Mouse (Mus musculus) cerebral cortex, adult 2 months (tissue): Measurements from ENCODE around the gene Adamts6.

ENCODE experiments used
- WGBS: fragments of 180-500 bp; shearing (Covaris S2); methylation state at CpG from one replicate; pipeline ENCODE4 v1.1.7; 2018; 5-methylcytosine and 5-hydroxymethylcytosine counted together

Adamts6 gene

DNA sequence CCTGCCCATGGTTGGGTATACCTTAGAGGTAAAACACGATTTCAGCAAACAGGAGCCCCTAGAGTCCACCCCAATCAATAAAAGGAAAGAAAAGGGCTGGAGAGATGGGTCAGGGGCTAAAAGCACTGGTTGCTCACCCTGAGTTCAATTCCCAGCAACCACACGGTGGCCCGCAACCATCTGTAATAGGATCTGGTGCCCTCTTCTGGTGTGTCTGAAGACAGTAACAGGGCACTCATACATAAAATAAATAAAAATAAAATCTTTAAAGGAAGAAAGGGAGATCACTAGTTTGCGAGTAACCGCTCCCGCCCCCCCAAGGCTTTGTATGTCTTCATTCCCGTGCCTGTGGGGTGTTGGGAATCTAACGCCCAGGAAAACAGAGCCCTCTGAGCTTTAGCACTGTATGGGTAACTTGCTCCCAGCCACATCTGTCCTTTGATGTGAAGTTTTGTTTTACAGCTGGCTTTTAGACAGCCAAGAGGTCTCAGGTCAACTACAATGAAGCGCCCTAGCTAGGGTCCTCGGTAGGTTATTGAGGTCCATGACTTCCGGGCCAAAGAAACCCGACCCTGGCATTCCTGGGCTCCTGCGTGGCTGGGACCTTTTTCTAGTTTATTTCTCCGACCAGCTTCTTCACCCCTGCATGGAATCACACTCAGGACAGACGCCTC is 230.1 kb downstream of the Adamts6 start:
- WGBS, result 45% methylated on average over 15 of the region's 15 CpGs

DNA sequence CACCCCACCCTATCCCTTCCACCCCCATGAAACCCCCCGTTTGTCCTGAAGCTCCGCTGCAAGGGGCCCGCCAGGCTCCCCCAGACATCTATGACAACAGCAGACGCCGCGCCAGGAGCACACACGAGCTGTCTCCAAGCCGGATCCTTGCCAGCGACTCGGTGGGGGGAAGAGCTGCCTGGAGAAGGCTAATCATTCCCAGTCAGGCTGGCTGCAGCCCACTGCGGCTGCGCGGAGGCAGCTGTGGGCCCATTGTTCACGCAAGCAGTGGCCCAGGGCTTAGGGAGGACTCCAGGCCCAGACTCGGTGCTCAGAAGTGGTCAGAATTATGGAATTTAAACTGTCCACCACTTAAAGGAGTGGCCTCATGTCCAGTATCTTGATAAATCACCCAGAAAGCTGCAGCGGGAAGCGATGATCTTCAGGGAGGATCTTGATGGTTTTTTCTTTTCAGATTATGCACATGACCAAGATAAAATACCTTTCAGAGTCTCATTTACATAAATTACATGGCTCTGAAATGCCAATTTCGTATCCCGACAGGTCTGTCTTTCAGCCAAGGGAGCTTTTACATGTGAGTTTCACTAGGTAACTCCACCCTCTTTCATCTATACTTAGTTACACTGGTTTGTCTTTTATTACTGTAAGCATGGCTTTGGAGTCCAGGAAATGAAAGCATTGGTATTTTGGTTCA is 230.8 kb downstream of the Adamts6 start:
- WGBS, result 4% methylated on average over 19 of the region's 19 CpGs

DNA sequence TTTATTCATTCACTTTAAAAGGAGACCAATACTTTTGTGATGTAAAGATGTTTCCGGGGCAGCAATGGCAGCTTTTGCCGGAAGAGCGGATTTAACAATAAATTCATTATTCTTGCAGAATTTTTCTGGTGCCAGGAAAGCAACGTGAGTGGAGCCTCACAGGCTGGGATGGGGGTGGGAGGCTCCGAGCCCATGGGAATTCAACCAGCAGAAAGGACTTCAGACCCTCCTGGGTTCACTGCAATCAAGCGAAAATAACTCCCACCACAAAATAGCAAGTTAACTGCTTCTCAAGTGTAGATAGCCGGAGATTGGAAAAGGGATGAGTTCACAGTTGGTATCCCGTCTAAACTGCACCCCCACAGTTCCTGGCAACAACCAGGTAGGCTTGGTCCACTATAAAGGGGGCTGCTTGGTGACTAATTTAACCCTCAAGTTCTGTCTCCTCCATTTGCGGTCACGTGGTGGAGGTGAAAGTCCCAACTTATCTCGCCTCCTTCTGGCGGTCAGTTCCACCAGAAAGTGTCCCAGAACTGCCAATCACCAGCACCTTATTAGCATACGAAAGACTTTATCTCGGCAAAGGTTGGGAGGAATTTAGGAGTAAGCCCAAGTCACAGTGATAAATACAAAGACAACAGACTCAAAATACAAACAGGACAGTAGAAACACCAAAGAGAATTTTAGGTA is 231.5 kb downstream of the Adamts6 start:
- 30% methylated on average over 14 of the region's 14 CpGs for WGBS

DNA sequence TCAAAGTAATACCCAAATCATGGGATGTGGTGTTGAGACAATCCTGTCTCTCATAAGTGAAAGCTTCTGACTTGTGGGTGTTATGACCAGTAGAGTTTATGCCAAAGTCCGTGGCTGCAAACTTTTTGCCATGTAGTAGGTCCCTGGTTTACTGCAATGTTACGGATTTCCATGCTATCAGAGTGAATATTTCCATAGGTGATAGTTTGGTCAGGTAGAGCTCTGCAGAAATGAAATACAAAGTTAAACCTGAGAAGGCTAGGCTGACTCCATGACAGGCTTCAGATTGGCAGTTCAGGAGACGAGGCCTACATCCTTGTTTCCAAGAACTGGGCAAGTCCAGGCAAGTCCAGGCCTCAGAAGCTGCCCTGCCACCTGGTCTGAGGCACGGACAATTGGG is 232.3 kb downstream of the Adamts6 start:
- WGBS, result 96% methylated on average over 4 of the region's 4 CpGs

DNA sequence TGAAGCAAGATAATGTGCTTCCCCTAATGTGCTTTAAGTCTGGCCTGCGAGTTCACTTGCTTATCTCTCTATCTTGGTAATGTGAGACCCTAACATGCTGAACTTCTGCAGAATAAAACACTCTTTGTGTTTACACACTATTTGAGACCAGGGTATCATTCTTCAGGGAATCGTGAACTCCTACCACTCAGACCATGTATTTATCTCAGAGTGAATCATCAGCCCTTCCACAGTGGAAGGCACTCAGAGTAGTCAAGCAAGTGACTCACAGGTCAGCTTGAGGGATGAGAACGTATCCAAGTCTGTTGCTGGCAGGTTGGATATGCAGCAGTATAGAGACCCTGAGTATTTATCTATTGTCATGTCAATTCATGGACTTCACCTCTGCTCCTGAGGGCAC is 232.8 kb downstream of the Adamts6 start:
- WGBS, result 82% methylated on average over 3 of the region's 3 CpGs

DNA sequence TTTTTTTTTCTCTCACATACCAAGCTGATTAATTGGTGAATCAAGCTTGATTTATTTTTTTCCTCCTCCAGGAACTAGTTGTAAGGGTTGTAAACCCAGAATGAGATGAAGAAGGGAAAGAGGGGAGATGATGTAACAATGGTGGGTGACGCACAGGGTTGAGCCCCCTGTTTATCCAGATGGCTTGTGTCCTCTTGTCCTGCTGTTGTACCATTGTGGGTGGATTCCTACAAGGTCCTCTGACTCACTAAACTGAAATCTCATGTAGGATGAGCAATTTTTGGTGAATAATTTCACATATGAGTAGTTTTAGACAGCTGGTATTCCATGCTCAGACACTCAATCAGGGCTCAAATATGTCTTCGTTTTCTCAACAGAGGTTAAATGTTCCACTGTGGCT is 233.9 kb downstream of the Adamts6 start:
- 74% methylated on average over 2 of the region's 2 CpGs for WGBS

DNA sequence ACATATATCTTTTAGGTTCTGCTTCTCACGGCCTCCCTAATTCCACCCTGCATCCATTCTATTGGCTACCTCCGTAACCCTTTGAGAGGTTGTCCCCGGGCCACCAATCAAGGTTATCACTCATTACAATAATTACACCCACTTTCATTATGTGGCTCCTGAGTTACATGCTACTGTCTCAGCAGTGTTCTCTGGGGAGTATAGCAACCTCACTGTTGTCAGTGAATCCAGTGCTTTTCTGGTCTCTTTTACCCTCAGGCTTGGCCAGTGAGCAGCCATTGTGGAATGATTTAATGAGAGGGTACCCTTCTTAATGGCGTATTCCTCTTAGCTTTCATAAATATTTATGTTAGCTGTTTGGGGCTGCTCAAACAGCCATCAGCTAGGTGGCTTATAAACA is 238.0 kb downstream of the Adamts6 start:
- WGBS, result 80% methylated on average over 4 of the region's 4 CpGs

DNA sequence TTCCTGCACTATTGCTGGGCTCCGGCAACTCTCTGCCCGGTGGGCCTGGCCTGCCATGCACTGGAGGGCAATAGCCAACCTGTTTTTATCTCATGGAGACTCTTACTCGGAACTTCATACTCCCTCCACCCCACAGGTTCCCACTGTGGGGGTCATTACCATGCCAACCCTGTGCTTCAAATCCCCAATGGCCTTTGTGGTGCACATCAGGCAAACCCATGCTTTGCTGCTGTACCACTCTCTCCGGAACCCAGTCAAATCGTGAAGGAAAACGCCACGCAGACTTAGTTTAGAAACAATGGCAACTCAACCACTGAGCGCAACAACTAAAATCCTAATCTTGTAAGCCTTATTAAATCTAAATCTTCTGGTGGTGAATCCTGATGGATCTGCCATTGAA is 244.2 kb downstream of the Adamts6 start:
- 96% methylated on average over 8 of the region's 8 CpGs for WGBS

DNA sequence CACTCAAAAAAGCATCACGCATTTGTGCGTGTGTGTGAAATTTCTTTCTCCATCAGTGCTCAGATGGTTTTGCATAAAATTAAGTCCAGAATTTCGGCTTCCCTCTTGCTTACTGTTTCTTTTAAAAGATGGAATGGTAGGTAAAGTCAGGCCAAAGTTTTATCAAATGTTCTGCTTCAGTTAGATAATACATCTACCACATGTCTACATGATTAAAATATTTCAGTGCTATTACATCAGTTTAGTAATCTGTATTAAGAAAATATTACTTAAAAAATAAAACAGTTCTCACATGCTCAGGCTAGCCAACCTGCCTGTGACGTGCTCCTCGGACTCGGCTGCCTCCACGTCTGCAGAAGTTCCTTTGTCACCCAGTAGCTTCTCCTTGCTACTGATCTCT is 245.1 kb downstream of the Adamts6 start:
- 87% methylated on average over 7 of the region's 7 CpGs for WGBS

DNA sequence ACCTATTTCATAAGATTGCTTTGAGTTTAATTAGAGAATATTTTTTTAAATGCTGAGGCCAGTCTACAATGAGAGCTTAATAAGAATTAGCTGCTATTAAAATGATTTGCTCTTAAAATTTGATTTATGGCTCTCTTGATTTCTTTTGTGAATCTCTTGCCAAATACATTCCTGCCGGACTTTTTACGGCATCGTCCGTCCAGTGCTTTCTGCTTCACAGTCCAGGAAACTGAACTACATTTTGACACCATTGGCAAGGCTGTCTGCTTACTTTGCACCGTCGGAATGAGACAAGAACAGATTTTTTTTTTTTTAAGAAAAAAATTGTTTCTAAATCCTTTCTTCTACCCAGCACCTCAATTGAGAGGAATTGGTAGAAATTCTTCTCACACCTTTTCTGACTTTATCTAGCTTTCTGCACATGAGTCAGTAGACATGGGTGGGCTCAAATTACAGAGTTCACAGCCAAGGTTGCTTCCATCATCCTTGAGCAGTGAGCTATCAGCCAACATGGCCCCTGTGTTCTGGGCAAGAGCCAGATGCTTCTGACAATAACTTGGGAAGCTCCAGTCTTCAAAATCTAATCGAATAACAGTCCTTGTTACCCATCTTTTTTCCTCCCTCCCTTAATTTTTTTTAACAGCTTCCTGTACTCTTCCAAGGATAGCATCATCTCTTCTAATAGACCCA is 246.3 kb downstream of the Adamts6 start:
- WGBS, result 83% methylated on average over 7 of the region's 7 CpGs

DNA sequence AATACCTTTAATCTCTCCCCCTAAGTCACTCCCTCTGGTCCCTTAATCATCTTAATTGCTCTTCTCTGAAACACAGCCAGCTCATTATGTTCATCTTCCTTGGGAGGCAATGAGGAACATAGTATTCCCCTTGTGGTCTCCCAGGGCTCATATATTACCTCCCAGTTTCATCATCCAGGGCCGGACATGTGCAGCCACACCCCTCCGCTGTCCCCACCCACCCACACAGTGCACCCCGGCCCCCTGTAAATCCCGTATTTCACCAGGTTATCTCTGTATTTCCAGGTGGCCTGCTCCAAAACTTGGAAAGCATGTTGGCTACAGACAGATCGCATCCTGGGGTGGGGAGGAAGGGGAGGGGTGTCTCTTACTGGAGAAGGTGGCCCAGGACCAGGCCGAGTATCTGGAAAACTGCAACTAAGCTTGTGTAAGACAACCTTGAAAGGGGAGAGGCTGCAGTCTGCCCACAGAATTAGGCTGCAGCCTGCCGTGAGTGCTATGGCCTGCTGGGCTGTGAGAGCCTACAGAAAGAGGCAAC is 253.3 kb downstream of the Adamts6 start:
- 63% methylated on average over 7 of the region's 7 CpGs for WGBS

DNA sequence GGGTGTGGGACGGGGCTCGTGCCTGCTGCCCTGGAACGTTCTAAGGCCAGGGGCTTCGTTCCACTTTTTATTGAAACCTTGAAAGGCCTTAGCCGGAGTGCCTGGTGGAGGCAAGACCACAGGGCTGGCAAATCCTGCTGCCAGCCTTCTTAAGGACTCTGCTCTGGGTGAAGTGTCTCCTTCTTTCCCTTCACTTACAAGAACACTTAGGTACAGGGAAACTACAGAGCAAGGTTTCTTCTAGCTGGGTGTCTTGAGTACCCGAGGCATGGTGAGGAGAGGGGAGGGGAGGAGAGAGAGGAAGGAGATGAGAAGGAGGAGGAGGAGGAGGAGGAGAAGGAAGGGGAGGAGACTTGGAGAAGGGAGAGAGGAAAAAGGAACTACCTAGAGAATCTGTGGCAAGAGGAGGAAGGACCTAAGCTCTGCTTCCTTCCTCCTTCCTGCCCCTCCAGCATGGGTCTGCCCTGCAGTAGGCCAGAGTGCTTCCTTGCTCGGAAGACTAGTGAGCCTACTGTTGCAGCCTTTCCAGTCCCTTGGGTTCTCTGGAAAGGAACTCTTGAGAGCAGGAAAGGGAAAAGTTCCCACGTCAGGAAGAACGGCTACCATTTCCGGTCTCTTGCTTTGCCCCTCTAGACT is 254.6 kb downstream of the Adamts6 start:
- WGBS, result 85% methylated on average over 10 of the region's 10 CpGs

DNA sequence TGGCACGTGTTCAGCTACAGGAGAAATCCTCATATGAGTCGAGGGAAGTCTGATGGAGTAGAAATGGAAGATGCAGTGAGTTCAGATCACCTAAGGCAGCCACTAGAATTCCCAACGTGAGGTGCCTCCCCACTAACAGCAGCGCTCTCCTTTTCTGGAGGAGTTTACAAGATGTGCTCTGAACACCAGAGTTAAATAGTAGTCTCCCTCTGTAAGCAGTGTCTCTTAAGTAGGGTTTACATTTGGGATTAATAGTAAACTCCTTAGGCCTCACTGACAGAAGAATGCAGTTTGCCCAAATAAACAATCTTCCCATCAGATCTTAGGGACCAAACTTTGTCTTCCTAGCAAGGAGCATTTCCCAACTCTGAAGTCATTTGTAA is 255.1 kb downstream of the Adamts6 start:
- WGBS, result 78% methylated on average over 4 of the region's 4 CpGs
